Mouse (Mus musculus) heart, embryonic 16.5 days (tissue): ENCODE results near the gene Prrg4. TPM values are rescaled to one million over a fixed set of nuclear protein-coding genes. Genes with fewer than 3 reads are reported as not detected.

Experiments
- ATAC-seq: fragments of 200-750 bp; cut with Nextera tagmentation; replicated peaks from 2 replicates; pipeline ENCODE4 v1.8.0; 2017; ENCODE audit warnings: moderate number of reproducible peaks; ENCODE audit not compliant: insufficient read depth, low FRiP score; ENCODE audit errors: extremely low read depth
- H3K27ac ChIP-seq: fragments of 300-500 bp; sonication (generic); 2 replicates; pipeline ENCODE4 v1.5.1; 2014; ENCODE audit warnings: mild to moderate bottlenecking, low read length, control low read depth, moderate library complexity
- H3K27me3 ChIP-seq: fragments of 300-500 bp; sonication (generic); 2 replicates; pipeline ENCODE4 v1.6.1; 2014; ENCODE audit warnings: low read length, mixed read lengths; ENCODE audit not compliant: control insufficient read depth, insufficient read depth
- H3K36me3 ChIP-seq: fragments of 300-500 bp; sonication (generic); 2 replicates; pipeline ENCODE4 v1.6.1; 2014; ENCODE audit not compliant: control insufficient read depth, insufficient read depth
- H3K4me1 ChIP-seq: fragments of 300-500 bp; sonication (generic); 2 replicates; pipeline ENCODE4 v1.6.1; 2014; ENCODE audit warnings: low read length, mixed read lengths; ENCODE audit not compliant: control insufficient read depth, insufficient read depth
- H3K4me2 ChIP-seq: fragments of 300-500 bp; sonication (generic); 2 replicates; pipeline ENCODE4 v1.6.1; 2014; ENCODE audit warnings: low read depth, mild to moderate bottlenecking, control low read depth, low read length
- H3K4me3 ChIP-seq: fragments of 300-500 bp; sonication (generic); 2 replicates; pipeline ENCODE4 v1.5.1; 2014; ENCODE audit warnings: mild to moderate bottlenecking, control low read depth, low read length
- H3K9ac ChIP-seq: fragments of 300-500 bp; sonication (generic); 2 replicates; pipeline ENCODE4 v1.6.1; 2014; ENCODE audit warnings: low read length, control low read depth
- H3K9me3 ChIP-seq: fragments of 300-500 bp; sonication (generic); replicated peaks from 2 replicates; pipeline ENCODE4 v1.6.1; 2016; ENCODE audit warnings: low read length; ENCODE audit not compliant: control insufficient read depth
- WGBS: fragments of 180-500 bp; shearing (Covaris S2); extraction: QIAGEN DNeasy Blood & Tissue Kit; methylation state at CpG from one replicate; pipeline ENCODE4 v1.1.7; 2014; 5-methylcytosine and 5-hydroxymethylcytosine counted together
- polyA plus RNA-seq: library from polyadenylated mRNA; unstranded; fragments of >200 nt; fragmentation: Nextera tagmentation; extraction: Ambion mirVana; gene quantifications from 2 replicates; pipeline ENCODE4 v1.2.1, GENCODE M21; 2015

Prrg4 gene
- polyA plus RNA-seq, 1 experiment from 2014 or later = 1.3 TPM

DNA sequence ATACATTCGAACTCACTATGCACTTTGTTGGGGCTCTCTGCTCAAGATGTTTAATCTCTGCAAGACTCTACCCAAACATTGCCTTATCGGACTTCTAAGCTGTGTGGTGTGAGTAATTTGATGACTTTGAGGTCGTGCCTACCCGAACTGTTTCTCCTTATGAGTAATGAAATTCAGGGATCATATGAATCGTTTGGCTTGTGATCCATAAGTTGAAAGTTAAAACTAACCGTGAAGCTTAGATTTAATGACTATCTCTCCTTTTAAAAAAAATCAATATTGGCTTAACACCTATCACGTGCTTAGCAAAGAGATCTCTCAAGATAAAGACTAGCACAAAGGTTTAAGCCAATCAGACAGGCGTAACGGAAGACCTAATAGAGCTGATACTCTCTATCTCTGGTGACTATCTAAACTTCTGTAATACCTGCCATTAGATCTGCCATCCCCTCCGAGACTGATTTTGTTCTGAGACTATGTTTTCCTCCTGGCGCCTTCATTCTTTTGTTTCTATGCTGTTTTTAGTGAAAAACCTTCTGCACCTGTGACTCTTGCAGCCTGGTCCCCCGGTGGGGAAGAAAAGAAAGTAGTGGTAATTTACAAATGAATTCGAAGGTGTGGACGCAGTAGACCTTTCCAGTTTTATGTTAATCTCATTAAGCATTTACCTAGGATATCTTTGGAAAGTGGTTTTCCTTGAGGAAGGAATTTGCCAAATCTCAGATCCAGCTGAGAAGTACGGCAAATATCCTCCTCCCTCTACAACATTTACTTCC, 31.9 kb downstream of the Prrg4 start:
- peaks cover 16% of the 10 kb centered on the region for H3K4me1 ChIP-seq
- ATAC-seq = no peak
- WGBS = 2% methylated on average over 15 of the region's 15 CpGs
- H3K27me3 ChIP-seq = no peaks in the 10 kb centered on the region
- peak overlapping the region; percentile 94 for H3K4me2 ChIP-seq
- peak overlapping the region; percentile 89 for H3K4me3 ChIP-seq
- H3K27ac ChIP-seq = peak overlapping the region; percentile 98
- no peaks in the 10 kb centered on the region for H3K36me3 ChIP-seq
- H3K9ac ChIP-seq = peak overlapping the region; percentile 98
- H3K9me3 ChIP-seq = no peaks in the 10 kb centered on the region

DNA sequence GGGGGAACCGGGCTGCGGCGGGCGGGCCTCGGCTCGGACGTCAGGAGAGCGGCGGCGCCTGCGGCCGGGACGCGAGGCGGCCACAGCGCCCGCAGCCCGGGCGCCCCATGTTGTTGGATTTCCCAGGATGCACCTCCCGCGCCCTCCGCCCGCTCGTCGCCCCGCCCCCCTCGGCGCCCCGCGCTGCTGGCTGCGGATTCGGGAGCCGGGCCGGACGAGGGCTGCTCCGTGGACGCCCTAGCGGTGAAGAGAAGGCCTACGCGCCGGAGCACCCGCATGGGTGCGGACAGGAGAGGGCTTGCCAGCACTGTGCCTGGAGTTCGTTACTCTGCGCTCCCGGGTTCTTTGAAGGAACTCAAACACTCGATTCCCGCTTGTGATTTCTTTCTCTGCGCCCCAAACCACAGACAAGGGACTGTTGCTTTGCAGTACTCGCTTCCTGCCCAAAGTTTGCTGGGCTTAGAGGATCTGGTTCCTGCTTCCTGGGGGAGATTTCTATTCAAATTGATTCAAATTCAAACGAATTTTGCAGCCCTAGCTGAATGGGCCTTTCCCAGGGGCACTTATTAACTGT, 32.7 kb downstream of the Prrg4 start:
- H3K27ac ChIP-seq = peak overlapping the region; percentile 98
- peaks cover 17% of the 10 kb centered on the region for H3K4me1 ChIP-seq
- H3K36me3 ChIP-seq = no peaks in the 10 kb centered on the region
- no peaks in the 10 kb centered on the region for H3K27me3 ChIP-seq
- ATAC-seq = peak; percentile 92
- peak overlapping the region; percentile 89 for H3K4me3 ChIP-seq
- WGBS = under 1% methylated on average over 31 of the region's 51 CpGs
- H3K9ac ChIP-seq = peak overlapping the region; percentile 98
- peak overlapping the region; percentile 94 for H3K4me2 ChIP-seq
- H3K9me3 ChIP-seq = no peaks in the 10 kb centered on the region

DNA sequence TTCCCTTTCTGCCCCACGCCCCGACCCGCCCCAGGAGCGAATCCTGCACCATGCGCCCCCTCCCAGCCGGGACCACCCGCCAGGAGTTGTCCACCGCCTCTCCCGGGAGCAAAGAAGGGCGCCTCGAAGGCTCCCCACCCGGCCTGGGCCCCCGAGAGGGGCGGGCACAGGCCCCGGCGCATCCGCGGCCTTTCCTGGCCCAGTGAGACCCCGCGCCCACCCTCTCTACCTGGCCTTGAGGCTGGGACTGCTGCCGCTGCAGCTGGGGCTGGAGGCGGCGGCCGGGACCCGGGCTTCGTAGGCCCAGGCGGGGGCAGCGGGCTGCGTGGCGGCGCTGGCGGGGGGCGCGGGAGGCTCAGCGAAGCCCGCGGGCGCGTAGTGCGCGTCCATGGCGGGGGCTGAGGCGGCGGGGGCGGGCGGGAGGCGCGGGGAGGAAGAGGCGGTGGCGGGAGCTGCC, 33.3 kb downstream of the Prrg4 start, which contains the start of gene Qser1:
Gene Qser1, minus strand, starts transcription at position 390 of the 457 bp plus-strand sequence.
- under 1% methylated on average over 36 of the region's 50 CpGs for WGBS
- peak within 1 kb of the TSS; percentile 98 for H3K27ac ChIP-seq
- peak; percentile 47 for ATAC-seq

DNA sequence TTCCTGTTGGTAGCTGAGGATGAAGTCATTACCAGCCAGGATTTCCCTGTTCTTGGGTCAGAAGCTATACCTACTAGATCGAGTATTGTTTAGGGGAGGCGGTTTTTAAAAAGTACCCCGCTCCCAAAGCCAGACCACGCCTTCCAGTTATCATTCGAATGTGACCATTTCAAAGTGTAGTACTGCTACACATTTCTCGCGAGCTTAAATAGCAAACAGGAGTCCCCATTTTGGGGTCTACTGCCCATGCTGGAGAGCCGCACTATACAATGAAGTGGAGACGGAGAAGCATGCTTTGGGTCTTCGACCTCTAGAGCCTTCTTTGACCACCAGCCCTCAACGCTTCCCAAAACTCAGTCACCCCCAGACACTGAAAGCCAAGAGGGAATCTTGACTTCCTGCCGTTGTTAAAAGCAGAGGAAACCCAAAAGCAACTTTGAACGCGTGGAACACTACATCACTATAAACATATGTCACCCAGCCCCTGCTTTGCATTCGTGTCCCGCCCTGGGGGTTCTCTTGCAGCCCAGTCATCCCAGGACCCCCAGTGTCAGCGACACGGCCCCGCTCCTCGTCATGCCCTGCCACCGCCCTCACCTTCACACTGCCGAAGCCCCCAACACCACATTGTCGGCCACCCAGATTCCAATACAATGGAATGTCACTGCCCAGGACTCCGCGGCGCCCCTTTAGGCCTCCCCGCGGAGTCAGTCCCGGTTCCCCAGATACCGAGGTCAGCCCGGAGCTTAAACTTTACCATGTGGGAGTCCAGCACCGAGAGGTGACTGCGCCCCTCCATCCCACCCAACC, 33.9 kb downstream of the Prrg4 start:
- Histone ChIP-seq H3K4me1 (peaks cover 18% of the 10 kb centered on the region), H3K4me3 (peak overlapping the region; percentile 89), H3K9me3 (no peaks in the 10 kb centered on the region), H3K27me3 (no peaks in the 10 kb centered on the region), H3K36me3 (no peaks in the 10 kb centered on the region), H3K9ac (peak overlapping the region; percentile 98), H3K4me2 (peak overlapping the region; percentile 81), H3K27ac (peak overlapping the region; percentile 98)
- ATAC-seq = peak; percentile 41
- WGBS = under 1% methylated on average over 33 of the region's 33 CpGs

More for the DNA sequence above, 33.3 kb downstream of the Prrg4 start, which contains the start of gene Qser1:
- Histone ChIP-seq H3K4me3 (peak within 1 kb of the TSS; percentile 89), H3K27me3 (no peaks in the 10 kb centered on the region), H3K4me2 (peak within 1 kb of the TSS; percentile 94), H3K36me3 (no peaks in the 10 kb centered on the region), H3K4me1 (peaks cover 17% of the 10 kb centered on the region), H3K9ac (peak within 1 kb of the TSS; percentile 98), H3K9me3 (no peaks in the 10 kb centered on the region)

DNA sequence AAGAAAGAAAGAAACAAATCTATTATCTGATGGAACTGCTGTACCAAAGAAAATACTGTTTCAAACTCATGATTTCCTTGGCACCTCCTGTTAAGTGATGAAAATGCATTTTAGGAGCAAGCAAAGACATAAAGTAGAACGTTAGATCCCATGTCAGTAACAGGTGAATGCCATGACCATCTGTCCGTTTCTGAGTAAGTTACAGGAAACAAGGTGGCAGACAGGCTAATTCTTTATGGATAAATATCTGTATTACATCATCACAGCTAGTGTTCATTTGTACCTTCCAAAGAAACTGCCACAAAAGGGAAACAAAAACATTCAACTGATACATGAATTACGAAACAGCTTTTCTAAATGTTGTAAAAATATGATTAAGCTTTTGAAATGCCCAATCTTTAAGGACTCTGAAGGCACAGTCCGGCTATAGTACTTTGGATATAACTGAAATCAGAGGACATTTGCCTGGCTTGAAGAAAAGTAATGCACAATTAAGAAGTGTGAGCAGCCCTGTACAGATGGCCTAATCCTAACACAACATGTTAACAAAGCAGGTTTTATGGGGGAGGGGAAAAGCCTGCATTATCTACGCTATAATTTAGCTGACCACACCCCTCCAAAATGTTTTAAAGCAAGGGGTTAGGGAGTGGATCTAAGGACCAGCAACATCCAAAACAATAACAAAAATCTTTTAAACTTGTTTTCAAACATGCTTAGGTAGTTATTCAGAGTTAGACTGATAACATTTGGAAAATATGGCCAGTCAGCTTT, 35.3 kb downstream of the Prrg4 start:
- Histone ChIP-seq H3K27me3 (no peaks in the 10 kb centered on the region), H3K27ac (no peak overlapping the region), H3K9me3 (no peaks in the 10 kb centered on the region; the same call in 1 of the 2 replicates), H3K36me3 (0 out of 2 replicates have a peak, but pooled peaks cover 4% of the 10 kb centered on the region), H3K4me3 (no peak overlapping the region), H3K9ac (peak overlapping the region; percentile 34), H3K4me1 (peaks cover 24% of the 10 kb centered on the region), H3K4me2 (no peak overlapping the region)
- WGBS = 66% methylated on average over 5 of the region's 5 CpGs
- no peak for ATAC-seq

DNA sequence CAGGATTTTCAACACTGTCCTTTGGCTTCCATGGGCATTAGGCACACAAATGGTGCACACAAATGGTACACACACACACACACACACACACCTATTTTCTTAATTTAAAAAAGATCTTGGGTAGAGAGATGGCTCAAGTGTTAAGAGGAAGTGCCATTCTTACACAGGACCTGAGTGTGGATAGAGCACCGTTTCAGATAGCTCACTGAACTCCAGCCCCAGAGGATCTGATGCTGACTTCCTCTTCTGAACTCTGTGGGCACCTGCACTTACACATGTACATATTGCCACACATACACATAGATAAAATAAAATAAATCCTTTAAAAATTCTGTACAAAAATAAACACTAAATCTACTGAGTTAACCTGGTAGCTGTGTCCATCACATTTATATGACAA, 44.2 kb downstream of the Prrg4 start:
- H3K9me3 ChIP-seq = peaks cover 3% of the 10 kb centered on the region; the same call in 1 of the 2 replicates
- no peak for ATAC-seq
- 53% methylated on average over 1 of the region's 1 CpGs for WGBS

More for the DNA sequence above, 44.2 kb downstream of the Prrg4 start:
- 0 out of 2 replicates have a peak, but pooled peaks cover 7% of the 10 kb centered on the region for H3K36me3 ChIP-seq
- peaks cover 3% of the 10 kb centered on the region; the same call in 1 of the 2 replicates for H3K4me1 ChIP-seq
- H3K4me3 ChIP-seq = no peak overlapping the region
- no peak overlapping the region for H3K27ac ChIP-seq
- H3K27me3 ChIP-seq = no peaks in the 10 kb centered on the region
- H3K4me2 ChIP-seq = no peak overlapping the region
- H3K9ac ChIP-seq = no peak overlapping the region

Other genes starting within 250 kb of the Prrg4 start
- gene Tcp11l1, start 137.7 kb downstream of the Prrg4 start, polyA plus RNA-seq = 28.0 and 28.9 TPM in 2 replicates
- gene Pin1rt1, start 133.5 kb downstream of the Prrg4 start, polyA plus RNA-seq = not detected in 2 replicates
- 4.8 and 5.7 TPM in 2 replicates for gene Depdc7, start 107.0 kb downstream of the Prrg4 start, polyA plus RNA-seq
- 5.6 and 6.2 TPM in 2 replicates for gene Qser1, start 33.1 kb downstream of the Prrg4 start, polyA plus RNA-seq
- gene Ccdc73, start 17.9 kb upstream of the Prrg4 start, polyA plus RNA-seq = 4.4 and 4.8 TPM in 2 replicates
- gene Eif3m, start 167.2 kb upstream of the Prrg4 start, polyA plus RNA-seq = 197 and 214 TPM in 2 replicates
- gene Gm11060, start 242.1 kb upstream of the Prrg4 start, polyA plus RNA-seq = not detected in 2 replicates